Mouse (Mus musculus) MEL-GATA-1-ER (cell line): ENCODE data around the gene 2310034G01Rik.
A peak's percentile ranks its signal among the peaks of the same experiment; 100 is the strongest.

Experiments
- DNase-seq: peaks from one replicate; pipeline ENCODE4 v3.0.0-alpha.2; 2012; ENCODE audit warnings: low read depth; ENCODE audit errors: extremely low read depth

The 2310034G01Rik gene

GRCm38 (mm10) chr19:46329031-46329641 lies 21.0 kb downstream of the 2310034G01Rik start:
- DNase-seq, result no peak

DNA sequence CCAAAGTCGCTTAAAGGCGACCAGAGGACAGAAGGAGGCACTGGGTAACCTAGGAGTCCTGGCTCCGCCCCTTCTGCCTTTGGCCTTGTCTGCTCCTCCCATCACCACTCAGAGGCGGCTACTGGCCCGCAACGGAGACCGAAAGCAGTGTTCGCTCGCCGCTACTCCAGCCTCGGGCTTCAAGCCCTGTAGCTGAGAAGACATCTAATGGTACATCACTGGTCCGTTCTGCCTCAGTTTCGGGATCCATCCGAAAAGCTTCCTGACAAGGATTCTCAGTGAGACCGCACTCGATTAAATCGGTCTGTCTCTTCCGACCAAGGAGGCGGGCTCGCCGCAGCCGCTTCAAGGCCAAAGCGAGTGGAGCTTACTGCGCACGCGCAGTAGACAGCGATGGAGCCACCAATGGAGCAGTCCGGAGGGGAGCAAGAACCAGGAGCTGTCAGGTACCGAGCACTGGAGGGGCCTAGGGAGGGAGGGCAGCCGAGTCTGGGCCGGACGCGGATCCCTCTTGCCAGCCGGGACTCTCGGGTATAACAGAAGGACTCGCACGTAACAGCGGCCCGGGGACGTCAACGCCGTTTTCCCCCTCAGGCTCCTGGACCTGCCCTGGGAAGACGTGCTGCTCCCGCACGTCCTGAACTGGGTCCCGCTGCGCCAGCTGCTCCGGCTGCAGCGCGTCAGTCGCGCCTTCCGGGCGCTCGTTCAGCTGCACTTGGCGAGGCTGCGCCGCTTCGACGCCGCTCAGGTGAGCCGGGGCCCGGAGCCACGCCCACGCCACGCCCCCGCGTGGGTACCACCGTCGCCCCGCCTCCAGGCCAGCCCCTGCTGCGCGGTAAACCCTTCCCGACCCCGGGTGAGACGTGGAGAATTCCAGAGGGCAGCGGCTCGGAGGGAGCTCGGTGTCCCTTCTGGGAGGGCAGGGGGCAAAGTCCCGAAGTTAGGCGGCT lies 21.7 kb downstream of the 2310034G01Rik start, which contains the start of gene Fbxl15:
Gene Fbxl15, plus strand, starts transcription at position 104 of the 950 bp plus-strand sequence.
- peak; percentile 94 for DNase-seq

- peak; percentile 16 for DNase-seq
Observed at GRCm38 (mm10) chr19:46327531-46328064, 22.5 kb downstream of the 2310034G01Rik start.

DNA sequence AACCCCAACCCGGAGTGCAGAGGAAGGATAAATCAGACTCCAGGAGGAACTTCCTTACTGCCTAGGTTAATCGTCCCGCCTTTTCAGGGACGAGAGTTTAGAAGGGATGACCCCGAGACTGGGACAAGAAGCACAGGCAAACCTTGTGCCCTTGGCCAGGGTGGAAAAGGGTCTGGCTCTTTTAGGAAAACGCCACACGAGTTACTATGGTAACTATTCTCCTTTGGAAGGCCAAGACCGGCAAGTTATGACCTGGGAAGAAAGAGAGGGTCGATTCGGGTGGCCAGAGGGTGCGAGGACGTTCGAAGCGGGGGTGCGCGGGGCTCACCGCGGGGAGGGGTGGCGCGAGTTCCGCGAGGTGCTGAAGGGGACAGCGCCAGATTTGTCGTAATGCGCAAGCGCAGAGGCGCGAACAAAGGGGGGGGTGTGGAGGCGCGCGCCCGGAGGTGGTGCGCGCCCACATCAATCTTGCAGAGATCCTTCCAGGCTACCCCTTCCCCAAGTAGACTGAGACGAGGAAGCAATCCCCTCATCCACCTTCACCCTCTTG lies 23.3 kb downstream of the 2310034G01Rik start, which contains the start of gene Psd:
Gene Psd, minus strand, starts transcription at position 401 of the 550 bp plus-strand sequence.
- DNase-seq, result no peak

- DNase-seq, result no peak
Observed at GRCm38 (mm10) chr19:46326019-46326755, 23.9 kb downstream of the 2310034G01Rik start.

- DNase-seq, result no peak
Observed at GRCm38 (mm10) chr19:46324918-46325317, 25.2 kb downstream of the 2310034G01Rik start.

GRCm38 (mm10) chr19:46324366-46324765 lies 25.7 kb downstream of the 2310034G01Rik start:
- no peak for DNase-seq

DNA sequence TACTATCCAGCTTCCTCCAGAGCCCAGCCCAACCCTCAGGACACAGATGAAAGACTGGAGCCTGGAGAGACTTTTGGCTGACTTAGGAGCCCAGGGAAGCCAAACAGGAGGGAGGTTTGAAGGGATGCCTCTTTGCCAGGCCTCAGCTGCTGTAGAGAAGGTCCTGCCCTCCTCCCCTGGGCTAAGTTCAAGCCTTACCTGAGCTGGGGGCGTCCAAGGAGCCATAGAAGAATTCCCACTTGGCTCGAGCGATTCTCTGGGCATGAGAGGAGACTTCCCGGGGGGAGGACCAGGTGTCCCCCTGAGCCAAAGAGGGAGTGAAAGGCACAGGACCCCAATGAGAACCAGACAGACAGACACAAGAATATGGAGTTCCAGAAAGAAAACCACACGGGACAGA lies 26.4 kb downstream of the 2310034G01Rik start:
- no peak for DNase-seq

- DNase-seq, result no peak
Observed at GRCm38 (mm10) chr19:46322996-46323572, 27.0 kb downstream of the 2310034G01Rik start.

DNA sequence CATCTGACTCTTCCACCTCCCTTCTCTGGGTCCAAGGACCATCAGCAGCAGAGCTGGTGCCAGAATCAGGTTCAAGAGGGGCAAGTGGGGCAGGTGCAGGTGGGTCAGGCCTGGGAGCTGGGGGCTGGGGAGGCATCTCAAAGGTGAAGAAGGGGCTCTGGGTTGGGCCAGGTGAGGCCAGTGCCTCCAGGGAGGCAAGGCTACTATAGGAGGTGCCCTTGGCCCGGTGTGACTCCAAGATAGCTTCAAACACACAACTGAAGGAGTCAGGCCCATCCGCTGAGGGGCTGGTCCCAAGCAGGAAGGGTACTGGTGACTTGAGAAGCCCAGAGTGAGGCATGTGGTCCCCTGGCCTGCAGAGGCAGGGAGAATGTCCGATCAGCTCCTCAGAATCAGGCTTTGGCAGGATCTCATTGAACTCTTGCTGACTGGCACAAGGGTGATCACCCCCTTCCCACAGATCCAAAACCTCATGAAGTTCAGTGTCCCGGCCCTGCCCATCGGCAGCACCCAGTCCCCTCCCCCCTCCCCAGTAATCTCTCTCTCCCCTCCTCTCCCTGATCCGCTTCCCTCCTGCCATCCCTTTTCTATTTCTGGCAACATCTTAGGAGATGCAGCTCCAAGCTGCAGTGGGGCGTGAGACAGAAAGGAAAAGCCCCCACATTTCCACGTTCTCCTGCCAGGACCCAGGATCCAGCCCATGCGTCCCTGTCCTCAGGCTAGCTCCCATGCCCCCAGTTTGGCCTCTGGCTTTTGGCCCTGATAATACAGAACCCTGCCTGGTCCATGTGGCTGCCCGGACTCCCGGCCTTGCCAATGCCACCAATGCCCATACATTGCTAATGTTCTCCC lies 27.7 kb downstream of the 2310034G01Rik start:
- no peak for DNase-seq

DNA sequence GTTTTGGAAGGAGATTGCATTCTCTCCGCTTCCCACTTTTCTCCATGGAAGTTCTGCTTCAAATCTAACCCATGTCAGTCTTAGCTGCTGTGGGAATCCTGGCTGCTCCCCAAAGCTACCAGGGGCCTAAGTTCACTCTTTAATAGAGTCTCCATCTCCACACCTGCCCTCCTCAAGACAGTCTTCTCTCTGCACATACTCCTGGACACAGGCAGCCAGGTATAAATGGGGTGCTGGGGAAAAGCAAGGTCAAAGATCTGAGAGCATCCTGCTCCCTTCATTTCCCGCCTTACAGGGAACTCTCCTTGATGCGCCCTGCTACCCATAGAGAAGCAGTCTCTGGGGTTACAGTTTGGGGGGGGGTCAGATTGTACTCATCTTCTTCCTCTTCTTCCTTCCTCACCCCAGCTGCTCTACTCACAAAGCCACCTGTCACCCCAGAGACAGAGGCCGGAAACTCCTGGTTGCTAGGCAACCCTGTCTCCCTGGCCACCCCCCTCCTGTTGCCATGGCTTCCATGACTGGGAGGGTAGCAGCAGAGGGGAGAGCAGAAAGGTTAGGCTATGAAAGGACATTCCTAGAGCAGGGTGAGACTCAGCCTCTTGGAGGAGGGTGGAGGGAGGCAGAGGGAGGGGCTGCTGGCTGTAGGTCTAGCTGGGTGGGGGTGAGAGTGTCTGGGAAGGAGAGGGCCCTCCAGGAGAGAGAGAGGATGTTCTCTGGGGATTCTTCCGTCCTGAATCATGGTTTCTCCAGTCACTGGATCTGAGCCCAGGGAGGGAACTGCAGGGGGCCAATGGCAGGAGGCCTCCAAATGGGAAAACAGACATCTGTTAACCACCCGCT lies 28.8 kb downstream of the 2310034G01Rik start:
- no peak for DNase-seq

- DNase-seq, result no peak
Observed at GRCm38 (mm10) chr19:46320076-46320785, 29.9 kb downstream of the 2310034G01Rik start.

GRCm38 (mm10) chr19:46318586-46319378 lies 31.3 kb downstream of the 2310034G01Rik start:
- DNase-seq, result no peak

- DNase-seq, result no peak
Observed at GRCm38 (mm10) chr19:46318031-46318471, 32.1 kb downstream of the 2310034G01Rik start.

GRCm38 (mm10) chr19:46317546-46317885 lies 32.6 kb downstream of the 2310034G01Rik start:
- no peak for DNase-seq

- DNase-seq, result no peak
Observed at GRCm38 (mm10) chr19:46316846-46317545, 33.1 kb downstream of the 2310034G01Rik start.
